Mouse (Mus musculus) T-cell, adult 66 days (primary cell): ENCODE data around the gene Nol10. TPM values are rescaled to one million over a fixed set of nuclear protein-coding genes. Genes with fewer than 3 reads are reported as not detected.

ENCODE experiments used
- total RNA-seq, 2 experiments: library from RNA; stranded (reverse); gene quantifications; 3 replicates in 1 of 2; 4 replicates in 1 of 2; pipeline ENCODE4 v1.2.4; 2023

Gene Nol10
- total RNA-seq: 10 to 100 TPM; 20.9 to 21.4 TPM

DNA sequence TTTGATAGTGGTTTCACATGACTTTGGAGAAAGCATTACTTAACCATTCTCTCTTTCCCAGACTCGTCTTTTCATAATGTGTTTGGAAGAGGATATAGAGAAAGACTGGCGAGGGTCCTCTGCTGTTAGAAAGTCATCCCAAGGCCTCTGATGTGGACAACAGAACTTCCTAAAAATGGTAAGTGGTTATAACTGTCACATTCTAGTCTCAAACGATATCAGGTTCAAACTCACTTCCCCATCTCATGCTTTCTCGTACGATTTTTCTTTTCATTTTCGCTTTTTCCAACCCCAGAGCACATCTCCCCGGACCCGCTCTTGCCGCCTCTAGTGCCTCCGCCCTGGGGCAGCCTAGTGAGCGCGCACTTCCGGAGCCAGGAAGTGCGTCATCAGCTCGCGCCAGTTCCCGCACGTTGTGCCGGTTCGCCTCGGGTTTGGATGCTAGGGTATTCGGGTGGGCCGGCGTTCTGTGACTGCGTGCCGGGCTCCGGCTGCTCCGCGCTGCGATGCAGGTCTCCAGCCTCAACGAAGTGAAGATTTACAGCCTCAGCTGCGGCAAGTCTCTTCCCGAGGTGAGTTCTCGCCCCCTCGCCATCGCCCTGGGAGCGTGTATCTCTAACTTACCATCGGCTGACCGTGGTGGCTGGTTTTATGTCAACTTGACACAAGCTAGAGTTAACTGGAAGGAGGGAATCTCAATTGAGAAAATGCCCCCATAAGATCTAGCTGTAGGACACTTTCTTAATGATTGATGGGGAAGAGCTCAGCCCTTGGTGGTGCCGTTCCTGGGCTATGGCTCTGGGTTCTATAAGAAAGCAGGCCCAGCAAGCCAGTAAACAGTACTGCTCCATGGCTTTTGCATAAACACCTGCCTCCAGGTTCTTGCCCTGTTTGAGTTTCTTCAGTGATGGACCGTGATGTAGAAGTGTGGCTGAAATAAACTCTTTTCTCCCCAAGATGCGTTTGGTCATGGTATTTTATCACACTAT is at the start of gene Nol10:
Nol10 (plus strand) TSS at position 411 of the 989 bp plus-strand sequence.

DNA sequence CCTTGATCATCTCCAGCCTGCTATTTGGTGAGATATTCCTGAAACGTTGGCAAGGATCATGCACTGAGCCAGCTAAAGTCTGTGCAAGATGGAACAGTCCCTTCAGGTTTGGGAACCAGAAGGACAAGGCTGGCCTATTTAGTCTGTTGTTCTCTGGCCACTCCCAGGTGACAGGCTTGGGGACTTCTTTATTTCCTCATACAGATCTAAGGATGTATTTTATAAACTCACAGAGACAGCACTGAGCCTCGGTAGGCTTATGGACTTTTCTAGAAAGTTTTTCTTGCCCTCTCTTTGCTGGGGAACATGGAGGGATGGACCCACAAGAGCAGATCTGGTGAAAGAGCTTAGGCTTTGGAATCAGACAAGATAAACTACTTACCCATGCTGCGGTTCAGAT is 19.0 kb upstream of the Nol10 start, which contains the start of gene Atp6v1c2:
Atp6v1c2 (minus strand) TSS at position 101 of the 400 bp plus-strand sequence.

Other genes starting within 250 kb of the Nol10 start
- gene Kcnf1, start 171.6 kb upstream of the Nol10 start, total RNA-seq: 1 to 10 TPM in 1 of 2 experiments, under 1 TPM in 1; 0.77 to 1.3 TPM
- gene Pdia6, start 81.9 kb upstream of the Nol10 start, total RNA-seq: 100 to 1,000 TPM in 1 of 2 experiments, 10 to 100 TPM in 1; 89.6 to 100 TPM
- gene Atp6v1c2, start 19.1 kb upstream of the Nol10 start, total RNA-seq: not detected
- gene Odc1, start 196.3 kb downstream of the Nol10 start, total RNA-seq: 100 to 1,000 TPM; 459 to 493 TPM